Mouse (Mus musculus) forebrain, embryonic 10.5 days (tissue): Measurements from ENCODE around the gene Baz1b. TPM values are rescaled to one million over a fixed set of nuclear protein-coding genes. Genes with fewer than 3 reads are reported as not detected.

Experiments
- DNase-seq: peaks from one replicate; pipeline ENCODE4 v3.0.0-alpha.2; 2017; ENCODE audit warnings: low spot score; ENCODE audit errors: extremely low spot score
- H3K27ac ChIP-seq: fragments of 300-500 bp; sonication (generic); 2 replicates; pipeline ENCODE4 v1.5.1; 2016; ENCODE audit warnings: mild to moderate bottlenecking
- H3K27me3 ChIP-seq: fragments of 300-500 bp; sonication (generic); 2 replicates; pipeline ENCODE4 v1.6.1; 2016; ENCODE audit warnings: mild to moderate bottlenecking; ENCODE audit not compliant: poor library complexity, severe bottlenecking
- H3K36me3 ChIP-seq: fragments of 300-500 bp; sonication (generic); replicated peaks from 2 replicates; pipeline ENCODE4 v1.6.1; 2016; ENCODE audit warnings: mild to moderate bottlenecking, moderate library complexity
- H3K4me1 ChIP-seq: fragments of 300-500 bp; sonication (generic); 2 replicates; pipeline ENCODE4 v1.6.1; 2016
- H3K4me3 ChIP-seq: fragments of 300-500 bp; sonication (generic); 2 replicates; pipeline ENCODE4 v1.5.1; 2016; ENCODE audit warnings: mild to moderate bottlenecking, moderate library complexity
- H3K9me3 ChIP-seq: fragments of 300-500 bp; sonication (generic); 2 replicates; pipeline ENCODE4 v1.6.1; 2016; ENCODE audit warnings: mild to moderate bottlenecking, moderate library complexity
- WGBS: fragments of 180-500 bp; shearing (Covaris S2); methylation state at CpG from one replicate; pipeline ENCODE4 v1.1.7; 2016; 5-methylcytosine and 5-hydroxymethylcytosine counted together
- polyA plus RNA-seq: library from polyadenylated mRNA; unstranded; fragments of >200 nt; fragmentation: Nextera tagmentation; extraction: Ambion mirVana; gene quantifications from 2 replicates; pipeline ENCODE4 v1.2.1, GENCODE M21; 2016

Gene Baz1b
- polyA plus RNA-seq, 1 experiment from 2014 or later = 59.1 TPM

DNA sequence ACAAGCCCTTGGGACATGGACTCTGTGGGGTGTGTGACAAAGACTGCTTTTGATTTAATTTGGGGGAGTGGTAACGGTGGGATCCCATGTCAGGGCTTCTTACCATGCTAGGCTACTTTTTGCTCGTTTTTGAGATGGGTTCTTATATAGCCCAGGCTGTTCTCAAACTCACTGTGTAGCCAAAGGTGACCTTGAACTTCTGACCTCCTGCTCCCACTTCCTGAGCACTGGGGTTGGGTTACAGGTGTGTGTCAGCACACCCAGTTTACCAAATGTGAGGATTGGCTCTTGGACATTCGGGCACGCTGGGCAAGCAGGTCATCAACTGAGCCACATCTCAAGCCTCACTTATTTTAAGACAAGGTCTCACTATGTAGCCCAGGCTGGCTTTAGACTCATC lies 83.3 kb downstream of the Baz1b start:
- DNase-seq = no peak
- Histone ChIP-seq H3K27me3 (peaks cover 15% of the 10 kb centered on the region), H3K9me3 (no peaks in the 10 kb centered on the region), H3K27ac (peak overlapping the region; percentile 61; the same call in 1 of the 2 replicates), H3K4me1 (peaks cover 39% of the 10 kb centered on the region), H3K4me3 (no peak overlapping the region), H3K36me3 (no peaks in the 10 kb centered on the region)
- WGBS = 90% methylated on average over 4 of the region's 4 CpGs

DNA sequence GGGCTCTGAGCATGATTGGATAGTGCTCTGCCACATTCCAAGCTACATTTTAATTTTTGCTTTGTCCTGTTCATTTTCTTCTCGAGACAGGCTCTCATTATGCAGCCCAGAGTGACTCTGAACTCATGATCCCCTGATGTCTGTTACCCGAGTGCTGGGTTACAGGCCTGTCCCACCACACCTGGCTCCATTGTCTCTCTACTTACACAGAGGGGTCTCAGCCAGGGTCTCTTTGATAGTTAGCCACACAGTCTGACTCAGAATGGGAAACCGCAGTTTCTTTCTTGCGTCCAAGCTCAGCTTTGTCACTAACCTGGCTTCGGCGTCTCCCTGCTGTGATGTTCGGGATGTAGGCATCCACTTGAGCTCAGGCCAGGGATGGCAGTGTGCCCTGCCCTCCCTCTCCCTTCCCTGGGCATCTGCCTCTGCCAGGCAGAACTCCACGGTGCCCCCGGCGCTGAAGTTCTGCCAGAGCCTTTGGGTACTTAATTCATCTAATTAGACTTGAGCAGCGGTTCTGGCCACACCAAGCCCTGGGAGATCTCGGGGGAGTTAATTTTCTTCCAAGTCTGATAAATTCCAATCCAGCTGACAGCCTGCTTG lies 84.6 kb downstream of the Baz1b start:
- DNase-seq = no peak
- Histone ChIP-seq H3K36me3 (no peaks in the 10 kb centered on the region), H3K4me3 (no peak overlapping the region), H3K9me3 (no peaks in the 10 kb centered on the region), H3K4me1 (peaks cover 47% of the 10 kb centered on the region), H3K27me3 (peaks cover 28% of the 10 kb centered on the region), H3K27ac (peak overlapping the region; percentile 12)
- 62% methylated on average over 12 of the region's 12 CpGs for WGBS

DNA sequence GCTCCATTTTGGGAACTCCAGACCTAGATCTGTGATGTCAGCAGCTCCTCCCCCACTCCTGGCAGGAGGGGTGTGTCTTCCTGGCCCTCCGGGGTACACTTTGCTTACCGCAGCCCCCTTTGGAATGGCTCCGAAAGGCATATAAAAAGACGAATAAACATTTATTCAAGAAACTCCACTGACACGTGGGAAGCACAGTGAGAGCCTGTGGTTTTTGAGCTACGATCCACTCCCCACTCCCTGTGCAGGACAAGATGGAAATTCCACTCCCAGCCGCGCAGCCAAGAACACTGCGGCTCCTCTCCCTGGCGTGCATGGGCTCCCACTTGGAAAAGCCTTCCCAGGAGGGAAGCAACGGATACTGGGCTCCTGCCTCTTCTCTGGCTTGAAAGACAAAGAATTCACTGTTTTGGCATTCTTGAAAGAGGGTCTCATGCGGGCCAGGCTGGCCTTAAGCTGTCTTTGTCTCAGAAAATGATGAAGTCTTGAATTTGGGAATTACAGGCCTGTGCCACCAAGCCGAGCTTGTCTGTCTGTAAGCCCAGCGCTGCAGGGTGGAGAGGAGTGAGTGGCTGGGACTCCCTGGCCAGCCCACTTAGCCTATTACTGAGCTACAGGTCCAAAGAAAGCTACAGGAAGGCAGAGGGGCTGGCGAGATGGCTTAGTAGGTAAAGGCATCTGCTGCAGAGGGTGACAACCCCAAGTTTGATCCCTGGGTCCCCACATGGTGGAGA lies 87.8 kb downstream of the Baz1b start:
- 12% methylated on average over 15 of the region's 15 CpGs for WGBS
- Histone ChIP-seq H3K27me3 (peaks cover 41% of the 10 kb centered on the region), H3K27ac (peak overlapping the region; percentile 79), H3K4me3 (peak overlapping the region; percentile 30), H3K4me1 (peaks cover 51% of the 10 kb centered on the region), H3K9me3 (no peaks in the 10 kb centered on the region), H3K36me3 (no peaks in the 10 kb centered on the region)
- peak; percentile 38 for DNase-seq

DNA sequence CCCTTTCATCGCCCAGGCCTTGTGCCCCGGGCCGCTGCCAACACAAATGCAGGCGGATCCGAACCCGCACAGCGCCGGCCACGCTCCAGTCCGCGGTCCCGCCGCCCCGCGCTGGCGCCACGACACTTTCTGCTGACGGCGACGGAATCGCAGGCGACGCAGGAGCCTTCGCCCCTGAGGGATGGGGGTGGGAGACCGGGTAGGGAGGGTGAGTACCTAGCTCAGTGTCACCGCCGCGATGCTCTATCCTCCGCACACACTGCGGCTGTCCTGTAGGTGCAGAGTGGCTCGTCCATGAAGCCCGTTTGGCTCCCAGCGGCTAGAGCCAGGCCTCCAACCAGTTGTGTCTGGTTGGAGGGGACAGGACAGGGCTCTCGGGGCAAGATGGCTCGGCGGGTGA lies 89.5 kb downstream of the Baz1b start:
- Histone ChIP-seq H3K4me1 (peaks cover 46% of the 10 kb centered on the region), H3K36me3 (no peaks in the 10 kb centered on the region), H3K4me3 (peak overlapping the region; percentile 42), H3K9me3 (no peaks in the 10 kb centered on the region), H3K27ac (peak overlapping the region; percentile 66), H3K27me3 (peaks cover 41% of the 10 kb centered on the region)
- WGBS = 3% methylated on average over 36 of the region's 36 CpGs
- DNase-seq = peak; percentile 38

DNA sequence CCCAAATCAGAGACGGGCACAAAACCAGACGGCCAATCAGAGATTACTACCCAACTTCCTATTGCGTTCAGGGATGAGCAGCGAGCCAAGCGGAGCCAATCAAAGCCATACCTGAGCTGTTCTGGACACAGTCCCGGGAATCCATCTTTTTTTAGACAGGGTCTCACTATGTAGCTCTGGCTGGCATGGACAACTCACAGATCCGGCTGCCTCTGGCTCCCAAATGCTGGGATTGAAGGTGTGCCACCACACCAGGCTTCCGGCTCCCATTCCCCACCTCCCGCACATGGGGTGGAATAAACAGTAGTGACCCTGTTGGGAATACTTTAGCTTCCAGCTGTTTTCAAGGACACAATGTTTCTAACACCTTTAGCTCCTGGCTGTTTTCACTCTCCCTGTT lies 93.2 kb downstream of the Baz1b start:
- no peak for DNase-seq
- Histone ChIP-seq H3K27ac (no peak overlapping the region), H3K4me3 (no peak overlapping the region), H3K36me3 (no peaks in the 10 kb centered on the region), H3K27me3 (peaks cover 27% of the 10 kb centered on the region), H3K4me1 (peaks cover 22% of the 10 kb centered on the region), H3K9me3 (no peaks in the 10 kb centered on the region)
- 85% methylated on average over 9 of the region's 9 CpGs for WGBS

DNA sequence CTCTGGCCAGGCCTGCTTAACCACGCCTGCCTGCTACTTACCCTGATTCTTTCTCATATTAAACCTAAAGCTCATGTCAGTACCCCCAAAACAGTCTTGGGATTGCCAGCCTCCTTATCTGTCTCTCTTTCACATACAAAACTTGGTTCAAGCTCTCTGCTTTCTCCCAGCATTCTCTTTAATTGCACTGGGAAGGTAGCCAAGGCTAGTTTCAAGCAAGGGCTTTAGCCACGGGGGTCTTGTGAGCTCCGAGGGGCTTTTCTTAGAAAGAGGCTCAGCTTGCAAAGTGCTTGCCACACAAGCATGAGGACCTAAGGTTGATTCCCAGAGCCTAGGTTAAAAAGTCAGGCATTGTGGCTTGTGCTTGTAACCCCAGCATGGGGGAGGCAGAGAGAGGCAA lies 98.1 kb downstream of the Baz1b start:
- 77% methylated on average over 3 of the region's 3 CpGs for WGBS

DNA sequence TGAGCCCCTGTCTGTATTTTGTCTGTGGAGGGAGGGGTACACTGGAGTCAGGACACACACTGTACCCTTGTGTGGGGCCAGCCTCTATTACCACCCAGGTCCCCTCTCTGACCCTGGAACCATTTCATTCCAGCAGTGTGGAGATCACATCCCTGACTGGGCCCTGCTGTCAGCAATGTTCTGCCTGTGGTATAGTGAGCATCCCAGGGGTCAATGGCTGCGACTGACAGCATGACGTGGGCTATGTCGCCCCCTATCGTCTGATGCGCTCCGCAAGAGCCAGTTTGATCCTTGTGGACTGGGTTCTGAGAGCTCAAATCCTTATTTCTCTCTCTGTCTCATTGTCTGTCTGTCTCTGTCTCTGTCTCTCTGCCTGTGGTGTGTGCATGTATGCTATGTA lies 99.1 kb downstream of the Baz1b start:
- Histone ChIP-seq H3K9me3 (no peaks in the 10 kb centered on the region), H3K4me3 (no peak overlapping the region), H3K27me3 (no peaks in the 10 kb centered on the region), H3K27ac (peak overlapping the region; percentile 37; the same call in 1 of the 2 replicates), H3K36me3 (no peaks in the 10 kb centered on the region), H3K4me1 (peaks cover 17% of the 10 kb centered on the region)
- DNase-seq = peak; percentile 81
- WGBS = under 1% methylated on average over 6 of the region's 6 CpGs

More for the DNA sequence above, 98.1 kb downstream of the Baz1b start:
- Histone ChIP-seq H3K27me3 (no peaks in the 10 kb centered on the region), H3K36me3 (no peaks in the 10 kb centered on the region), H3K4me3 (no peak overlapping the region), H3K9me3 (no peaks in the 10 kb centered on the region), H3K27ac (peak overlapping the region; percentile 63; the same call in 1 of the 2 replicates), H3K4me1 (peaks cover 15% of the 10 kb centered on the region)
- no peak for DNase-seq

DNA sequence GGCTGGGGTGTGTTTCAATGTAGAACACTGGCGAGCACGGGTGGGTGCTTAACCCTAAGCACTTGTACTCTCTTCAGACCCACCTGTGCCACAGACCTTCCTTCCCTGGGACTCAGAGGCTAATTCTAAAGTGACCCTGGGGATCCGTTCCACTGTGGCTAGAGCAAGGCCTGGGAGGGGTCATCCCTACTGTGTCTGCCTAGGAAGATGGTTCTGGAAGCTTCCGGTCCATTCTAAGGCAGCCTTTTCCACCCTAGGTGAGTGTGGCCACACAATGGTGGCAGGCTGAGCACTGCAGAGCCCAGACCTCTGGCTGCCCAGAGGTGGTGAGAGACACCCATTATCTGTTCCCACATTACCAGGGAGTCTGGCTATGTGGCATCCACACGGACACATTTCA lies 99.9 kb downstream of the Baz1b start:
- no peak for DNase-seq
- 87% methylated on average over 5 of the region's 5 CpGs for WGBS
- Histone ChIP-seq H3K27ac (no peak overlapping the region), H3K27me3 (no peaks in the 10 kb centered on the region), H3K4me3 (no peak overlapping the region), H3K36me3 (no peaks in the 10 kb centered on the region), H3K4me1 (peaks cover 25% of the 10 kb centered on the region), H3K9me3 (no peaks in the 10 kb centered on the region)

DNA sequence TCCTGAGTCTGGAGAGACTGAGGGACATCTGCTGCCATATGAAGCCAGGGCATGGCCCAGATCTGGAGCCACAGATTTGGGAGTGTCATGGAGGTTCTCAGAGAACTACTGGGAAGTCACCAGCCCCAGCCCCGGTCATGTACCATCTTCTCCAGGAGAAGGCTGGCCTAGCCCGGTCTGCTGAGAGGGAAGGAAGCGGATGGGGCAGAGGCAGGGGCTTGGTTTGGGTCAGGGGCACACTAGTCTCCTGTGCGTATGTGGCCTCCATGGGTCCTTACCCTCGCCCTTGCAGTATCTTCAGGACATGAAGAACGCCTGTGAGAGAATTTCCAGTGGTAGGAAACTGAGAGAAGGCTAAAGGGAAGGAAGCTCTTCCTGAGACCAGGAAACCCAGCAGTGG lies 103.6 kb downstream of the Baz1b start:
- H3K27me3 ChIP-seq = no peaks in the 10 kb centered on the region
- H3K4me3 ChIP-seq = no peak overlapping the region
- no peaks in the 10 kb centered on the region for H3K9me3 ChIP-seq
- no peaks in the 10 kb centered on the region for H3K36me3 ChIP-seq
- DNase-seq = no peak
- 87% methylated on average over 6 of the region's 6 CpGs for WGBS
- H3K4me1 ChIP-seq = peaks cover 22% of the 10 kb centered on the region
- H3K27ac ChIP-seq = peak overlapping the region; percentile 2; the same call in 1 of the 2 replicates

DNA sequence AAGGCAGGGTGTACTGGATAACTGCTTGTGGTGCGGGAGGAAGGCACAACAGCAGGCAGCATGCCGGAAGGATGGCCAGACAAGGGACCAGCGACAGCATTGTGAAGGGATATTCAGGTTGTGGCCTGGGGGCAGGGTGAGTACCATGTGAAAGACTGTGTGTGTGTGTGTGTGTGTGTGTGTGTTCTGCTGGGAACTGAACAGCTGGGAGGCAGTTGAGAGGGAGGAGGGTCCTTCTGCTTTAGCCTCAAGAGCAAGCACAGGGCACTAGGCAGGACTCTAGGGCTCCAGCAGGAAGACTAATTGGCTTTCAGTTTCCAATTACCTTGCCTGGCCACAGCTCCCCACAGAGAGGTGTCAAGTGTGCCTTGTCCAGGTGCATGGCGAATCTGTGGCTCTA lies 104.1 kb downstream of the Baz1b start:
- peak overlapping the region; percentile 2; the same call in 1 of the 2 replicates for H3K27ac ChIP-seq
- DNase-seq = no peak
- no peaks in the 10 kb centered on the region for H3K27me3 ChIP-seq
- no peaks in the 10 kb centered on the region for H3K9me3 ChIP-seq
- peaks cover 19% of the 10 kb centered on the region for H3K4me1 ChIP-seq
- H3K36me3 ChIP-seq = no peaks in the 10 kb centered on the region
- H3K4me3 ChIP-seq = no peak overlapping the region
- WGBS = 41% methylated on average over 4 of the region's 4 CpGs

DNA sequence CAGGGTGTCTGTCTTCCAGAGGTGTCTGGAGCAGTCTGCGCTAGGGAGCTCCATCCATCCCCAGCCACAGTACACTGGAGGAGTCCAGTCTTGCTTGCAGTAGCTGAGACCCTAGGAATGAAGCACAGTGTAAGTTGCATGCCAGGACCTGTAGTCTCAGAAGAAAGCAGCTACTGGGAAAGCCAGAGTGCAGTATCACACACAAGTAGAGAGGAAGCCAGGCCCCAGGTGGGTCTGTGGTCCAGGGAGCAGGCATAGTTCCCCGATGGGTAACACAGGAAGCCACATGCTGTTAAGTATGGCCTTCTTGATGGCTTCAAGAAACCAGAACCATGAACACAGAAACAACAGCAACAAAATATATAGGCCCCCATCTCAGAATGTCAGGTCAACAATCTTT lies 104.9 kb downstream of the Baz1b start:
- H3K36me3 ChIP-seq = no peaks in the 10 kb centered on the region
- no peak overlapping the region for H3K4me3 ChIP-seq
- no peak for DNase-seq
- H3K27ac ChIP-seq = no peak overlapping the region
- H3K27me3 ChIP-seq = no peaks in the 10 kb centered on the region
- no peaks in the 10 kb centered on the region for H3K9me3 ChIP-seq
- peaks cover 15% of the 10 kb centered on the region for H3K4me1 ChIP-seq
- 95% methylated on average over 2 of the region's 2 CpGs for WGBS
